Mouse (Mus musculus) brown adipose tissue, adult 24 weeks (tissue): ENCODE measurements around the gene Sidt2. TPM values are rescaled to one million over a fixed set of nuclear protein-coding genes. Genes with fewer than 3 reads are reported as not detected.

Source experiments
- H3K27ac ChIP-seq: fragments of 200-500 bp; replicated peaks from 2 replicates; pipeline ENCODE4 v1.5.1; 2012; ENCODE audit warnings: low read depth, mild to moderate bottlenecking, low read length
- H3K4me1 ChIP-seq: fragments of 200-500 bp; 2 replicates; pipeline ENCODE4 v1.6.1; 2012; ENCODE audit warnings: low read length, mixed read lengths; ENCODE audit not compliant: control insufficient read depth, insufficient read depth, insufficient read length
- H3K4me3 ChIP-seq: fragments of 200-500 bp; 2 replicates; pipeline ENCODE4 v1.5.1; 2012; ENCODE audit warnings: low read depth, mild to moderate bottlenecking, low read length, moderate library complexity; ENCODE audit not compliant: insufficient read depth
- polyA plus RNA-seq: library from polyadenylated mRNA; stranded (reverse); fragments of >200 nt; gene quantifications from 2 replicates; pipeline ENCODE4 v1.2.4, GENCODE M21; 2012; ENCODE audit not compliant: missing spikeins, insufficient read depth, insufficient read length

Gene Sidt2
- polyA plus RNA-seq, 1 experiment, result 42.1 TPM

- H3K4me3 ChIP-seq, result no peak overlapping the region
- H3K27ac ChIP-seq, result no peak overlapping the region
- H3K4me1 ChIP-seq, result peaks cover 16% of the 10 kb centered on the region
Measured at GRCm38 (mm10) chr9:45958023-45958670, 3.1 kb upstream of the Sidt2 start.

- peak overlapping the region; percentile 92 for H3K4me3 ChIP-seq
- peaks cover 15% of the 10 kb centered on the region for H3K4me1 ChIP-seq
- peak overlapping the region; percentile 84 for H3K27ac ChIP-seq
Measured at GRCm38 (mm10) chr9:45954294-45955106, 558 bp downstream of the Sidt2 start.

GRCm38 (mm10) chr9:45953511-45954293 is 1.4 kb downstream of the Sidt2 start:
- peaks cover 10% of the 10 kb centered on the region for H3K4me1 ChIP-seq
- peak overlapping the region; percentile 92 for H3K4me3 ChIP-seq
- peak overlapping the region; percentile 84 for H3K27ac ChIP-seq

GRCm38 (mm10) chr9:45952890-45953289 is 2.2 kb downstream of the Sidt2 start:
- Histone ChIP-seq H3K4me3 (peak overlapping the region; percentile 92; the same call in 1 of the 2 replicates), H3K4me1 (peaks cover 6% of the 10 kb centered on the region), H3K27ac (no peak overlapping the region)

GRCm38 (mm10) chr9:45952057-45952456 is 3.0 kb downstream of the Sidt2 start:
- Histone ChIP-seq H3K27ac (no peak overlapping the region), H3K4me3 (no peak overlapping the region), H3K4me1 (peaks cover 6% of the 10 kb centered on the region)

GRCm38 (mm10) chr9:45946872-45947183 is 8.2 kb downstream of the Sidt2 start:
- Histone ChIP-seq H3K4me3 (no peak overlapping the region), H3K27ac (no peak overlapping the region), H3K4me1 (no peaks in the 10 kb centered on the region; the same call in 1 of the 2 replicates)

GRCm38 (mm10) chr9:45946182-45946871 is 8.7 kb downstream of the Sidt2 start:
- no peaks in the 10 kb centered on the region; the same call in 1 of the 2 replicates for H3K4me1 ChIP-seq
- no peak overlapping the region for H3K4me3 ChIP-seq
- no peak overlapping the region for H3K27ac ChIP-seq

- Histone ChIP-seq H3K27ac (no peak overlapping the region), H3K4me1 (no peaks in the 10 kb centered on the region; the same call in 1 of the 2 replicates), H3K4me3 (no peak overlapping the region)
Measured at GRCm38 (mm10) chr9:45945721-45946120, 9.3 kb downstream of the Sidt2 start.

- no peak overlapping the region for H3K27ac ChIP-seq
- H3K4me3 ChIP-seq, result no peak overlapping the region
- H3K4me1 ChIP-seq, result no peaks in the 10 kb centered on the region; the same call in 1 of the 2 replicates
Measured at GRCm38 (mm10) chr9:45944506-45945400, 10.3 kb downstream of the Sidt2 start.

- H3K4me1 ChIP-seq, result no peaks in the 10 kb centered on the region; the same call in 1 of the 2 replicates
- H3K4me3 ChIP-seq, result no peak overlapping the region
- no peak overlapping the region for H3K27ac ChIP-seq
Measured at GRCm38 (mm10) chr9:45943628-45944505, 11.2 kb downstream of the Sidt2 start.

GRCm38 (mm10) chr9:45942916-45943315 is 12.1 kb downstream of the Sidt2 start:
- Histone ChIP-seq H3K27ac (no peak overlapping the region), H3K4me1 (no peaks in the 10 kb centered on the region; the same call in 1 of the 2 replicates), H3K4me3 (no peak overlapping the region)

GRCm38 (mm10) chr9:45942464-45942863 is 12.6 kb downstream of the Sidt2 start:
- H3K4me1 ChIP-seq, result no peaks in the 10 kb centered on the region; the same call in 1 of the 2 replicates
- H3K4me3 ChIP-seq, result no peak overlapping the region
- no peak overlapping the region for H3K27ac ChIP-seq

- Histone ChIP-seq H3K27ac (no peak overlapping the region), H3K4me1 (no peaks in the 10 kb centered on the region; the same call in 1 of the 2 replicates), H3K4me3 (no peak overlapping the region)
Measured at GRCm38 (mm10) chr9:45941329-45941888, 13.6 kb downstream of the Sidt2 start.
